Mouse (Mus musculus) 3134 (cell line): ENCODE measurements at regions not wholly inside any gene's neighbourhood (a gene's known extent, or its start where the extent isn't known, plus 50 kb on each side); places are given as distances from the start of the nearest gene placed in this dataset.

Experiments used
- DNase-seq: peaks from one replicate; pipeline ENCODE4 v3.0.0-alpha.2; 2011; ENCODE audit warnings: low spot score; ENCODE audit not compliant: insufficient read length; ENCODE audit errors: extremely low read depth

- DNase-seq: peak; percentile 41
Measured at GRCm38 (mm10) chr11:71976724-71977481, 60.4 kb downstream of the Aipl1 start.

- no peak for DNase-seq
Measured at GRCm38 (mm10) chr11:71971351-71971750, 66.0 kb downstream of the Aipl1 start.

GRCm38 (mm10) chr11:71962306-71962705, 75.0 kb downstream of the Aipl1 start:
- DNase-seq: no peak

GRCm38 (mm10) chr11:71952533-71952932, 84.8 kb downstream of the Aipl1 start:
- no peak for DNase-seq

- DNase-seq: no peak
Measured at GRCm38 (mm10) chr11:71947161-71947560, 90.1 kb downstream of the Aipl1 start.

GRCm38 (mm10) chr11:71945098-71945413, 92.3 kb downstream of the Aipl1 start:
- no peak for DNase-seq

GRCm38 (mm10) chr11:71944398-71945097, 92.8 kb downstream of the Aipl1 start:
- DNase-seq: no peak

- no peak for DNase-seq
Measured at GRCm38 (mm10) chr11:71943512-71943911, 93.8 kb downstream of the Aipl1 start.

- no peak for DNase-seq
Measured at GRCm38 (mm10) chr11:71939066-71939465, 98.2 kb downstream of the Aipl1 start.

- DNase-seq: no peak
Measured at GRCm38 (mm10) chr11:71937108-71937507, 100.2 kb downstream of the Aipl1 start.

GRCm38 (mm10) chr11:71929716-71930488, 107.4 kb downstream of the Aipl1 start:
- no peak for DNase-seq

GRCm38 (mm10) chr11:71914665-71915064, 122.6 kb downstream of the Aipl1 start:
- DNase-seq: no peak

GRCm38 (mm10) chr11:71912626-71913025, 124.7 kb downstream of the Aipl1 start:
- DNase-seq: no peak

GRCm38 (mm10) chr11:71911284-71911683, 126.0 kb downstream of the Aipl1 start:
- no peak for DNase-seq

- DNase-seq: no peak
Measured at GRCm38 (mm10) chr11:71908616-71909015, 128.7 kb downstream of the Aipl1 start.

GRCm38 (mm10) chr11:71903020-71903410, 134.3 kb downstream of the Aipl1 start:
- no peak for DNase-seq

GRCm38 (mm10) chr11:71902304-71903019, 134.8 kb downstream of the Aipl1 start:
- no peak for DNase-seq

- DNase-seq: no peak
Measured at GRCm38 (mm10) chr11:71900816-71901215, 136.5 kb downstream of the Aipl1 start.

GRCm38 (mm10) chr11:71897551-71897950, 139.8 kb downstream of the Aipl1 start:
- no peak for DNase-seq

GRCm38 (mm10) chr11:71897141-71897540, 140.2 kb downstream of the Aipl1 start:
- no peak for DNase-seq

- no peak for DNase-seq
Measured at GRCm38 (mm10) chr11:71891181-71891580, 141.5 kb downstream of the Wscd1 start.
